Mouse (Mus musculus) embryonic facial prominence, embryonic 12.5 days (tissue): ENCODE measurements around the gene Mtmr6. TPM values are rescaled to one million over a fixed set of nuclear protein-coding genes. Genes with fewer than 3 reads are reported as not detected.
"Not testable (repeated sequence)": the region's sequence is repeated elsewhere in the genome, so short reads cannot be mapped to it uniquely, and the experiment has no call there.

ENCODE experiments used
- ATAC-seq: fragments of 200-750 bp; cut with Nextera tagmentation; 2 replicates; pipeline ENCODE4 v1.8.0; 2017; ENCODE audit not compliant: insufficient number of reproducible peaks, insufficient read depth, low FRiP score, low TSS enrichment
- H3K27ac ChIP-seq: fragments of 300-500 bp; sonication (generic); 2 replicates; pipeline ENCODE4 v1.5.1; 2016; ENCODE audit warnings: mild to moderate bottlenecking
- H3K27me3 ChIP-seq: fragments of 300-500 bp; sonication (generic); 2 replicates; pipeline ENCODE4 v1.6.1; 2016; ENCODE audit warnings: mild to moderate bottlenecking, moderate library complexity
- H3K36me3 ChIP-seq: fragments of 300-500 bp; sonication (generic); 2 replicates; pipeline ENCODE4 v1.6.1; 2016; ENCODE audit warnings: mild to moderate bottlenecking
- H3K4me1 ChIP-seq: fragments of 300-500 bp; sonication (generic); 2 replicates; pipeline ENCODE4 v1.6.1; 2016
- H3K4me2 ChIP-seq: fragments of 300-500 bp; sonication (generic); replicated peaks from 2 replicates; pipeline ENCODE4 v1.6.1; 2016; ENCODE audit warnings: mild to moderate bottlenecking, moderate library complexity
- H3K4me3 ChIP-seq: fragments of 300-500 bp; sonication (generic); 2 replicates; pipeline ENCODE4 v1.5.1; 2016; ENCODE audit warnings: mild to moderate bottlenecking
- H3K9ac ChIP-seq: fragments of 300-500 bp; sonication (generic); 2 replicates; pipeline ENCODE4 v1.6.1; 2016; ENCODE audit warnings: mild to moderate bottlenecking, moderate library complexity
- H3K9me3 ChIP-seq: fragments of 300-500 bp; sonication (generic); 2 replicates; pipeline ENCODE4 v1.6.1; 2016; ENCODE audit warnings: mild to moderate bottlenecking, moderate library complexity
- WGBS: fragments of 180-500 bp; shearing (Covaris S2); methylation state at CpG from one replicate; pipeline ENCODE4 v1.1.7; 2016; 5-methylcytosine and 5-hydroxymethylcytosine counted together
- polyA plus RNA-seq: library from polyadenylated mRNA; unstranded; fragments of >200 nt; fragmentation: Nextera tagmentation; extraction: Ambion mirVana; gene quantifications from 2 replicates; pipeline ENCODE4 v1.2.1, GENCODE M21; 2016

Gene Mtmr6
- polyA plus RNA-seq, 1 experiment from 2014 or later, result 35.8 TPM

DNA sequence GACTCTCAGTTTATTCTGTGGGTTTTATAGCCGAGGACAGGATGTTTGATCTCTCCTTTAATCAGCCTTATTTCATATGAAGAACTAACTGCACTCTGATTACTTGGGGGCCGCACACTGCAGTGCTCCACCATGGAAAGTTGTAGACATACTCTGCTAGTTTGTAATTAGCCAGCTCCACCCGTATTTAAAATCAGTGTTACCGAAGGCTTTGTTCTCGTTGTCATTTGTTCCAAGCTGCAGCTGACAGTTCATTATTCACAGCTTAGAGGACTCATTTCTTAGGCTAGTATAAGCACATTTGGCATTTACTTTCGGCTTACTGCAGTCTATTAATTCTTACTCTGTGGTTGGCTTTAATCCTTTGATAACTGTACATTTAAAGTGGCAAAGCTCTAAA lies 36.0 kb downstream of the Mtmr6 start:
- WGBS, result 81% methylated on average over 6 of the region's 6 CpGs
- no peak overlapping the region for H3K27ac ChIP-seq
- no peak overlapping the region for H3K4me2 ChIP-seq
- H3K9ac ChIP-seq, result no peak overlapping the region
- ATAC-seq, result no peak
- H3K36me3 ChIP-seq, result peaks cover 12% of the 10 kb centered on the region
- H3K27me3 ChIP-seq, result no peaks in the 10 kb centered on the region
- no peak overlapping the region for H3K4me3 ChIP-seq
- H3K4me1 ChIP-seq, result no peaks in the 10 kb centered on the region
- H3K9me3 ChIP-seq, result no peaks in the 10 kb centered on the region

DNA sequence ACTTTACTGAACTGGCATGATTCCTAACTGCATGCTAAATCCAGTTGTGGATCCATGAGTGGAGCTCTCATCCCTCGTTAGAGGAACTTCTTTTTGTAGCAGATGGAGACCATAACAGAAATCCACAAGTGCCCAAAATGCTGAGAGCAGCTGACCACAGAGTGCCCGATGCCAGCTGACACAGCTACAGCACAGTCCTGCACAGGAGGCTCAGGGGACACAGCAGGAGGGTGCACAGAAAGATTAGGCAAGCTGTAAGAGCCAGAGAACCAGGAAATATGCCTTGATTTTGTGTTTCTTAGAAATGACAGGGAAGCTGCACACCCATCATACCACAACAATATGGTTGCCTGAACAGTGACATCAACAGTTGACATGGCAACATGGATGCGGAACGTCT lies 37.4 kb downstream of the Mtmr6 start:
- Histone ChIP-seq H3K9me3 (no peaks in the 10 kb centered on the region), H3K4me1 (no peaks in the 10 kb centered on the region), H3K27me3 (no peaks in the 10 kb centered on the region), H3K36me3 (peaks cover 7% of the 10 kb centered on the region), H3K4me2 (no peak overlapping the region), H3K27ac (no peak overlapping the region), H3K4me3 (no peak overlapping the region), H3K9ac (no peak overlapping the region)
- WGBS, result 85% methylated on average over 4 of the region's 4 CpGs
- no peak for ATAC-seq

DNA sequence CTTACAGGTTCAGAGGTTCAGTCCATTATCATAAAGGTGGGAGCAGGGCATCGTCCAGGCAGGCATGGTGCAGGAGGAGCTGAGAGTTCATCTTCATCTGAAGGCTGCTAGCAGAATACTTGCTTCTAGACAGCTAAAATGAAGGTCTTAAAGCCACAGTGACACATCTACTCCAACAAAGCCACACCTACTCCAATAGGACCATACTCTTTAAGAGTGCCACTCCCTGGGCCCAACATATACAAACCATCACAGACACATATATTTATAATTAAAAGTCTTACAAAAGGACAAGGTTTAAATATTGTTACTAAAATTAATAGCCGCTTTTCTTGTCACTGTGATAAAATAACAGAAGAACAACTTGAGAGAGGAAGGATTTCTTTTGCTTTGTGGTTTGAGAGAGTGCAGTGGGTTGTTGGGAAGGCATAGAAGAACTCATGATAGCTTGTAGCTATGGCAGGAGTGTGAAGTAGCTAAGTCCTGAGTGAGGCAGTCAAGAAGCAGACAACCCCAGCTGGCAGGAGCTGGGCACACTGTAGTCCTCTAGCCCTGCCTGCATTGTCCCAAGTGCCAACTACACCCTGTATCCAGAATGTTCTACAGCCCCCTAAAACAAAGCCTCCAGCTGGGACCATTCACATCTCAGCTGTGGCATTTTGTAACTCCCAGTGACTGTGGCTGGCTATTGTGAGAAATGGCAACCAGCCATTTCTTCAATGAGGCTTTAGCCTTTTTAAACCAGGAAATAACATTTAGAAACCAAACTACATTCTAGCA lies 39.6 kb downstream of the Mtmr6 start:
- H3K4me2 ChIP-seq, result no peak overlapping the region
- H3K4me1 ChIP-seq, result no peaks in the 10 kb centered on the region
- no peaks in the 10 kb centered on the region for H3K9me3 ChIP-seq
- H3K27ac ChIP-seq, result no peak overlapping the region
- H3K4me3 ChIP-seq, result no peak overlapping the region
- peaks cover 7% of the 10 kb centered on the region for H3K36me3 ChIP-seq
- 92% methylated on average over 2 of the region's 2 CpGs for WGBS
- no peak for ATAC-seq
- no peaks in the 10 kb centered on the region for H3K27me3 ChIP-seq
- H3K9ac ChIP-seq, result no peak overlapping the region

GRCm38 (mm10) chr14:60308113-60308512 lies 43.1 kb downstream of the Mtmr6 start:
- Histone ChIP-seq H3K4me1 (no peaks in the 10 kb centered on the region), H3K36me3 (no peaks in the 10 kb centered on the region; the same call in 1 of the 2 replicates), H3K4me2 (no peak overlapping the region), H3K9ac (no peak overlapping the region), H3K27me3 (no peaks in the 10 kb centered on the region), H3K4me3 (no peak overlapping the region), H3K9me3 (no peaks in the 10 kb centered on the region), H3K27ac (no peak overlapping the region)
- 70% methylated on average over 6 of the region's 6 CpGs for WGBS
- ATAC-seq, result no peak

DNA sequence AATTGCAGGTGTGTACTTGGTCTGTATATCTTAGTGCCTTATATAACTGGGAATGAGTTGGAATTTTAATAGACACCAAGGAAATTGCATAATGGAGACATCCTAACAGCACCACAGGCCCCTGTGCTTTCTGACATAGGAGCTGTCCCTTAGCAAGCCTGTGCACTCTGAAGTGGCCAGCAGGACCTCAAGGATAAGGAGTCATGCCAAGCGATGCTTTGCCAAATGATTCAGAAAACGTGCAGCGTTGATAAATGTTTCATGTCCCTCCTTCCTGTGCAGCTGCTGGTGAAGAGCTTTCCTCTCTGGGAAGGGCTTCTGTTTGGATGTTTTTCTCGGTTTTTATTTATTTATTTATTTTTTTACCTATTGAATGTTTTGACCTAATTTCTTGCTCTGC lies 45.7 kb downstream of the Mtmr6 start:
- no peak for ATAC-seq
- WGBS, result 64% methylated on average over 4 of the region's 4 CpGs
- no peaks in the 10 kb centered on the region for H3K36me3 ChIP-seq

DNA sequence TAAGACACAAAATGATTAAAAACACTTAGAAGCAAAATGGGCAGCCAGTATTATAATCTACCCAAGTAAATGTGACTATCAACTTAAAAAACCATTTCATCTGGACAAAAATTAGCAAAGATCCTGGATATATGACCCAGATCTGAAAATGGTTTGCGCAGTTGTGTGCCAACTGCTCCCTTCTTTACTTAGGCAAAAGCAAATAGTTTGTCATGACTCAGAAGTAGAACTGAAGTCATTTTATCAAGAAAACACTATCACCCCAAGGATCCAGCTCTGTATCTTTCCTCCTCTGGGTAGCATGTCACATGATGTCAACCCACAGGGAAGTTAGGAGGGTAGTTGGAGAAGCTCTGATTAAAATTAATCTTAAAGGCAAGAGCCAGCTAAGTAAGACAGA lies 54.2 kb downstream of the Mtmr6 start:
- Histone ChIP-seq H3K36me3 (no peaks in the 10 kb centered on the region), H3K27ac (no peak overlapping the region), H3K9me3 (no peaks in the 10 kb centered on the region), H3K4me2 (no peak overlapping the region), H3K4me3 (no peak overlapping the region), H3K9ac (no peak overlapping the region), H3K27me3 (no peaks in the 10 kb centered on the region), H3K4me1 (no peaks in the 10 kb centered on the region)
- 89% methylated on average over 1 of the region's 1 CpGs for WGBS
- no peak for ATAC-seq

More for the DNA sequence above, 45.7 kb downstream of the Mtmr6 start:
- H3K4me1 ChIP-seq, result no peaks in the 10 kb centered on the region
- no peak overlapping the region for H3K27ac ChIP-seq
- H3K27me3 ChIP-seq, result no peaks in the 10 kb centered on the region
- H3K4me3 ChIP-seq, result no peak overlapping the region
- no peak overlapping the region for H3K4me2 ChIP-seq
- H3K9ac ChIP-seq, result no peak overlapping the region
- no peaks in the 10 kb centered on the region for H3K9me3 ChIP-seq

- Histone ChIP-seq H3K4me1 (no peaks in the 10 kb centered on the region), H3K27ac (no peak overlapping the region), H3K4me2 (no peak overlapping the region), H3K27me3 (no peaks in the 10 kb centered on the region), H3K9me3 (no peaks in the 10 kb centered on the region), H3K9ac (no peak overlapping the region), H3K4me3 (no peak overlapping the region), H3K36me3 (no peaks in the 10 kb centered on the region)
- WGBS, result 84% methylated on average over 3 of the region's 3 CpGs
- ATAC-seq, result no peak
These were observed 55.8 kb downstream of the Mtmr6 start for GRCm38 (mm10) chr14:60320813-60321212.

GRCm38 (mm10) chr14:60340001-60340400 lies 75.0 kb downstream of the Mtmr6 start:
- not testable (repeated sequence) for H3K9ac ChIP-seq, ATAC-seq, H3K4me3 ChIP-seq, H3K27me3 ChIP-seq, H3K27ac ChIP-seq, H3K9me3 ChIP-seq, H3K4me2 ChIP-seq, H3K36me3 ChIP-seq, H3K4me1 ChIP-seq
- WGBS, result 79% methylated on average over 5 of the region's 5 CpGs

DNA sequence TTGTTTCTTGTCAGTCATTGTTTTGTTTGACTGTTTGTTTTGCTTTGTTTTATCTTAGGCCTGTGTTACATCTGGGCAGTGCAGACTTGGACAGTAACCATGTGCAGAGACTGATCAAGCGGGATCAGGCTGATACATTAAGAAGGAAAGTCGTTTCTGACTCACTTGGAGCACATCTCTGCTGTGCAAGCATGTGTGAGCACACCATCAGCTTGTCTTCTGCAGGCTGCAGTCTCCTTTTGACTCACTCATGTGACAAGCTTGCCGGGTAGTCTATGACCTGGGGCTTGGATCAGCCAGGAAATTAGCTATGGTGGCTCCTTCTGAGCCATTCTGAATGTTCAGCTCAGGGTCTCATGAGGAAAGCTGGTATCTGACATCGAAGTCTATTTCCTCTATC lies 75.5 kb downstream of the Mtmr6 start:
- 77% methylated on average over 4 of the region's 4 CpGs for WGBS
- no peak overlapping the region for H3K4me3 ChIP-seq
- H3K4me2 ChIP-seq, result no peak overlapping the region
- no peaks in the 10 kb centered on the region for H3K27me3 ChIP-seq
- no peak overlapping the region for H3K27ac ChIP-seq
- no peaks in the 10 kb centered on the region for H3K36me3 ChIP-seq
- H3K9ac ChIP-seq, result no peak overlapping the region
- no peak for ATAC-seq
- no peaks in the 10 kb centered on the region for H3K4me1 ChIP-seq
- H3K9me3 ChIP-seq, result no peaks in the 10 kb centered on the region

DNA sequence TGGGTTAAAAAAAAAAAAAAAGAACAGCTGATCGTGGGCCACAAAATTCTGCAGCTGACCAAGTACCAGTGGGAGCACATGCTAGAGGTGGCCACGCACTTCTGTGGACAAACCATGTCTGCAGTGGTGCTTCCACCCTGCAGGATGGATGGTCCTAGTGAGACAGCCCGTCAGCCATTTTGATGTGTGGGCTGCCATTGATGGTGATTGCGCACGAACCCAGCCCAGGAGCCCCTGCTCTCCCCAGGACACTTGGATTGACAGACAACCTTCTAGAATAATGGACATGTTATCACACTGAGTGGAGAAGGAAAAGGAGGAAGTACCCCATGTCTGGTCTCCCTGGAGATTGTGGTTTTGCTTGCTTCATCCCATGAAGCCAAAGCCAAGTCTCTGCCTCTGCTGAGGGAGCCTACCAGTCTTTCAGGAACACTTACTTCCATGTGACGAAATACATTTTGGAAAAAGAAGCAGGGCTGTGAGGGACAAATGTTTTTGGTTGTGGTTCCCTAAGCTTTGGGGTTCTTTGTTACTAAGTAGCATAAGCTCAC lies 80.4 kb downstream of the Mtmr6 start:
- Histone ChIP-seq H3K9me3 (no peaks in the 10 kb centered on the region), H3K9ac (no peak overlapping the region), H3K4me2 (no peak overlapping the region), H3K4me3 (no peak overlapping the region), H3K27me3 (no peaks in the 10 kb centered on the region), H3K27ac (no peak overlapping the region), H3K4me1 (0 out of 2 replicates have a peak, but pooled peaks cover 4% of the 10 kb centered on the region), H3K36me3 (no peaks in the 10 kb centered on the region)
- ATAC-seq, result no peak
- 94% methylated on average over 6 of the region's 6 CpGs for WGBS
